Mouse (Mus musculus): ENCODE measurements at regions not wholly inside any gene's neighbourhood (a gene's known extent, or its start where the extent isn't known, plus 50 kb on each side); places are given as distances from the start of the nearest gene placed in this dataset.

- in situ Hi-C loops (cut with MboI, MseI) = no loop called here
Observed at GRCm38 (mm10) chr9:52841105-52841504, 161.5 kb upstream of the AI593442 start.

- in situ Hi-C loops (cut with MboI, MseI) = no loop called here
Observed at GRCm38 (mm10) chr9:52839996-52840395, 160.4 kb upstream of the AI593442 start.

GRCm38 (mm10) chr9:52836151-52836630 is 156.6 kb upstream of the AI593442 start:
- in situ Hi-C loops (cut with MboI, MseI) = no loop called here

- in situ Hi-C loops (cut with MboI, MseI) = no loop called here
Observed at GRCm38 (mm10) chr9:52835481-52836150, 156.0 kb upstream of the AI593442 start.

GRCm38 (mm10) chr9:52826781-52827180 is 147.2 kb upstream of the AI593442 start:
- in situ Hi-C loops (cut with MboI, MseI) = no loop called here

- in situ Hi-C loops (cut with MboI, MseI) = no loop called here
Observed at GRCm38 (mm10) chr9:52816309-52816708, 136.7 kb upstream of the AI593442 start.

GRCm38 (mm10) chr9:52802969-52803368 is 123.4 kb upstream of the AI593442 start:
- in situ Hi-C loops (cut with MboI, MseI) = no loop called here

GRCm38 (mm10) chr9:52801801-52802200 is 122.2 kb upstream of the AI593442 start:
- in situ Hi-C loops (cut with MboI, MseI) = no loop called here

- in situ Hi-C loops (cut with MboI, MseI) = no loop called here
Observed at GRCm38 (mm10) chr9:52800476-52800875, 120.9 kb upstream of the AI593442 start.

GRCm38 (mm10) chr9:52792596-52792995 is 113.0 kb upstream of the AI593442 start:
- in situ Hi-C loops (cut with MboI, MseI) = no loop called here

- in situ Hi-C loops (cut with MboI, MseI) = no loop called here
Observed at GRCm38 (mm10) chr9:52782520-52782919, 102.9 kb upstream of the AI593442 start.

- in situ Hi-C loops (cut with MboI, MseI) = no loop called here
Observed at GRCm38 (mm10) chr9:52776542-52776941, 97.0 kb upstream of the AI593442 start.

- in situ Hi-C loops (cut with MboI, MseI) = no loop called here
Observed at GRCm38 (mm10) chr9:52775232-52775631, 95.7 kb upstream of the AI593442 start.

- in situ Hi-C loops (cut with MboI, MseI) = no loop called here
Observed at GRCm38 (mm10) chr9:52768056-52768455, 88.5 kb upstream of the AI593442 start.

GRCm38 (mm10) chr9:52765809-52766208 is 86.2 kb upstream of the AI593442 start:
- in situ Hi-C loops (cut with MboI, MseI) = no loop called here

GRCm38 (mm10) chr9:52762836-52763235 is 83.3 kb upstream of the AI593442 start:
- in situ Hi-C loops (cut with MboI, MseI) = no loop called here

- in situ Hi-C loops (cut with MboI, MseI) = no loop called here
Observed at GRCm38 (mm10) chr9:52761257-52761656, 81.7 kb upstream of the AI593442 start.

- in situ Hi-C loops (cut with MboI, MseI) = no loop called here
Observed at GRCm38 (mm10) chr9:52748366-52748765, 68.8 kb upstream of the AI593442 start.

GRCm38 (mm10) chr9:52738560-52739100 is 59.0 kb upstream of the AI593442 start:
- in situ Hi-C loops (cut with MboI, MseI) = loop anchor here in 1 of 2 experiments (10.0 kb wide), 1 partner anchor 254 kb away; no protein-coding TSS in a partner anchor
